Mouse (Mus musculus) lung, adult 2 months (tissue): Measurements from ENCODE around the gene B3gntl1. TPM values are rescaled to one million over a fixed set of nuclear protein-coding genes. Genes with fewer than 3 reads are reported as not detected.
"Not testable (repeated sequence)": the region's sequence is repeated elsewhere in the genome, so short reads cannot be mapped to it uniquely, and the experiment has no call there.

ENCODE experiments used
- DNase-seq: peaks from one replicate; pipeline ENCODE4 v3.0.0; 2022
- H3K4me1 ChIP-seq: fragments of 200-500 bp; 2 replicates; pipeline ENCODE4 v1.6.1; 2011; ENCODE audit warnings: low read length; ENCODE audit not compliant: control insufficient read depth, insufficient read depth
- H3K4me3 ChIP-seq: fragments of 200-500 bp; replicated peaks from 2 replicates; pipeline ENCODE3; 2011; ENCODE audit warnings: low read depth, mild to moderate bottlenecking, control low read depth, low read length; ENCODE audit errors: extremely low read depth
- CTCF ChIP-seq: fragments of 200-500 bp; IDR thresholded peaks from 2 replicates; pipeline ENCODE4 v1.5.1; 2011; ENCODE audit warnings: mild to moderate bottlenecking, low read length, control low read depth; ENCODE audit not compliant: insufficient read depth
- POLR2A ChIP-seq: fragments of 200-500 bp; IDR thresholded peaks from 2 replicates; pipeline ENCODE4 v1.6.1; 2011; ENCODE audit warnings: low read depth, mild to moderate bottlenecking, control low read depth, low read length, borderline replicate concordance; ENCODE audit errors: extremely low read depth
- WGBS: fragments of 180-500 bp; shearing (Covaris S2); methylation state at CpG from one replicate; pipeline ENCODE4 v1.1.7; 2018; 5-methylcytosine and 5-hydroxymethylcytosine counted together
- polyA plus RNA-seq: library from polyadenylated mRNA; depleted of rRNA; stranded (reverse); fragments of >200 nt; gene quantifications from 2 replicates; pipeline ENCODE4 v1.2.3, GENCODE M21; 2012

Gene B3gntl1
- polyA plus RNA-seq, 1 experiment = 8.0 TPM

DNA sequence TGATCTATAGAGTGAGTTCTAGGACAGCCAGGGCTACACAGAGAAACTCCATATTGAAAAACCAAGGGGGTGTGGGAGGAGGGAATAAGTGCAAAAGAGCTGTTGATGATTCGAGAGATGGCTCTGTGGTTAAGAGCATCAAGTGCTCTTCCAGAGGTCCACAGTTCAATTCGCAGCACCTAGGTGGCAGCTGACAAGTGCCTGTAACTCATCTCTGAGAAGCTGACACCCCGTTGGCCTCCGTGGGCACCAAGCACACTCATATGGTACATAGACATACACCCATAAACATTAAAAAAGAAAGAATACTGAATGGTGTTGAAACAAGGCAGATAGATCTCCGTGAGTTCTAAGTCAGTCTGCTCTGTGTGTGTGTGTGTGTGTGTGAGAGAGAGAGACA is 4.2 kb downstream of the B3gntl1 start:
- TF ChIP-seq POLR2A = no peak
- TF ChIP-seq CTCF = no peak
- 88% methylated on average over 5 of the region's 5 CpGs for WGBS
- no peak overlapping the region for H3K4me3 ChIP-seq
- 0 out of 2 replicates have a peak, but pooled peaks cover 2% of the 10 kb centered on the region for H3K4me1 ChIP-seq
- DNase-seq = no peak

DNA sequence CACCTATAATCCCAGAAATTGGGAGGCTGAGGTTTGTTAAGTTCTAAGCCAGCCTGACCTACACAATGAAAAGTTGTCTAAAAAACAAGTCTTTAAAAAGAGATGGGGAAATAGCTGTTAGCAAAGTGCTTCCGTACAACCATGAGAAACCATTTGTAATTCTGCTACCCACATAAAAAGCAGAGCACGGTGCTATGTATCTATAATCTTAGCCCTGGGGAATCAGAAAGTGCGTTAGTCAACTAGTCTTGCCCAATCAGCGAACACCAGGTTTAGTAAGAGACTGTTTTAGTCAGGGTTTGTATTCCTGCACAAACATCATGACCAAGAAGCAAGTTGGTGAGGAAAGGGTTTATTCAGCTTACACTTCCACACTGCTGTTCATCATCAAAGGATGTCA is 5.4 kb downstream of the B3gntl1 start:
- no peak for TF ChIP-seq CTCF
- no peak for TF ChIP-seq POLR2A
- Histone ChIP-seq H3K4me1 (no peaks in the 10 kb centered on the region), H3K4me3 (no peak overlapping the region)
- whole genome bisulfite sequencing = 92% methylated on average over 4 of the region's 4 CpGs
- no peak for DNase-seq

DNA sequence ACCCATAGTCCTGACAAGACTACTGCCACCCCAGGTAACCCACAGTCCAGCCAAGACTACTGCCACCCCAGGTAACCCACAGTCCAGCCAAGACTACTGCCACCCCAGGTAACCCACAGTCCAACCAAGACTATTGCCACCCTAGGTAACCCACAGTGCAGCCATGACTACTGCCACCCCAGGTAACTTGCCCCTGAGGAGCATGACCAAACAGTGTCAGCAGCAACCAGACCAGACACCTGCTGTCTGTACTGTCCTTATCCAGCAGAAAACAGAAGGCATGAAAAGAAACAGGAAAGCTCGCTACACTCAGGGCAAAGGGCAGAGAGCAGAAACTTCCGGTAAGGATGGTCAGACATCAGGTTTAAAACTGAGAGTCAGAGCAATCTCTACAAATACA is 11.8 kb downstream of the B3gntl1 start:
- no peak for TF ChIP-seq POLR2A
- TF ChIP-seq CTCF = no peak
- no peak overlapping the region for H3K4me3 ChIP-seq
- DNase-seq = no peak
- peaks cover 8% of the 10 kb centered on the region for H3K4me1 ChIP-seq
- 88% methylated on average over 2 of the region's 2 CpGs for WGBS

DNA sequence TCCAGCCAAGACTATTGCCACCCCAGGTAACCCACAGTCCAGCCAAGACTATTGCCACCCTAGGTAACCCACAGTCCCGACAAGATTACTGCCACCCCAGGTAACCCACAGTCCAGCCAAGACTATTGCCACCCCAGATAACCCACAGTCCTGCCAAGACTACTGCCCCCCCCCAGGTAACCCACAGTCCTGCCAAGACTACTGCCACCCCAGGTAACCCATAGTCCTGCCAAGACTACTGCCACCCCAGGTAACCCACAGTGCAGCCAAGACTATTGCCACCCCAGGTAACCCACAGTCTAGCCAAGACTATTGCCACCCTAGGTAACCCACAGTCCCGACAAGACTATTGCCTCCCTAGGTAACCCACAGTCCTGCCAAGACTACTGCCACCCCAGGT is 12.3 kb downstream of the B3gntl1 start:
- H3K4me3 ChIP-seq, H3K4me1 ChIP-seq, DNase-seq: not testable (repeated sequence)
- WGBS = 96% methylated on average over 2 of the region's 2 CpGs

DNA sequence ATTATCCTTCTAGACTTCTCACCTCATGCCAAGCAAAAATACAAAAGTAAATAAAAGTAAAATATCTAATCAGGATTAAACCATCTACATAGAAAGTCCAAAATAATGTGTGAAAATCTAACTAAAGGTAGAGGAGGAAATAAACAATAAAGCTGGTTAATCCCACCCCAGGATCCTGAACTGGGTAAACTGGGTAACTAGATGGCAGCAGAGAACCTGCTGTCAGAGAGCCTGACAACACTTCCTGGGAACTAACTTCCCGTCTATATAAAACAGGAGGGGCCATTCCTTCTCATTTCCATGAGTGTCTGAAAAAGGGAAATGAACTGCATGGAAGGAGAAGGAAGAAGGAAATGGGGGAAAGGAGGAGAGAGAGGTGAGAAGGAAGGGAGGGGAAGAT is 14.8 kb downstream of the B3gntl1 start:
- H3K4me3 ChIP-seq = no peak overlapping the region
- TF ChIP-seq CTCF (no peak), POLR2A (no peak)
- peaks cover 12% of the 10 kb centered on the region for H3K4me1 ChIP-seq
- 10% methylated on average over 1 of the region's 1 CpGs for WGBS
- DNase-seq = no peak

DNA sequence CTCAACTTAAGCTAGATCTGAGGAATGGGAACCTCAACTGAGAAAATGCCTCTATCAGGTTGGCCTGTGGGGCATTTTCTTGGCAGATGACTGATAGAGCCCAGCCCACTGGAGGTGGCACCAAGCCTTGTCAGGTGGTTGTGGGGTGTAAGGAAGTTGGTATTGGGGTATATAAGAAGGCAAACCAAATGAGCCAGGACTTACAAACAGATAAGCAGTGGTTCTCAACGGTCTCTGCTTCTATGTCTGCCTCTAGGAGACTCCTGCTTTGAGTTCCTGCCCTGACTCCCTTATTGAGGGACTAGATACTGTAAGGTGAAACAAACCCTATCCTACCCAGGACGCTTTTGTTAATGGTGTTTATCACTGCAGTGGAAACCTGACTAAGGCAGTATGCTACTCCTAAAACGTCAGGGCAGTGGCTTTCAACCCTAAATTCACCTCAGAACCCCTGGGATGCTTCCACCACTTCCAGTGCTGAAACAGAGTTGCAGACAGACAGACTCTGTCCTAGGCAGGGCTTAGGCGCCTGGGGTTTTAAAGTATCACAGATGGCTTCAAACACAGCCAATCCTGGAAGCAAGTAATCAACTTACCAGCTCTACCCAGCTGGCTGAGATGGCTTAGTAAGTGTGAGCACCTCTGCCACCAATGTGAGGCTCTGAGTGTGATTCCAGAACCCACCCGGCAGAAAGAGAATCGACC is 17.0 kb downstream of the B3gntl1 start:
- TF ChIP-seq POLR2A (no peak), CTCF (no peak)
- no peak for DNase-seq
- WGBS = 82% methylated on average over 6 of the region's 6 CpGs
- no peak overlapping the region for H3K4me3 ChIP-seq
- peaks cover 12% of the 10 kb centered on the region for H3K4me1 ChIP-seq

DNA sequence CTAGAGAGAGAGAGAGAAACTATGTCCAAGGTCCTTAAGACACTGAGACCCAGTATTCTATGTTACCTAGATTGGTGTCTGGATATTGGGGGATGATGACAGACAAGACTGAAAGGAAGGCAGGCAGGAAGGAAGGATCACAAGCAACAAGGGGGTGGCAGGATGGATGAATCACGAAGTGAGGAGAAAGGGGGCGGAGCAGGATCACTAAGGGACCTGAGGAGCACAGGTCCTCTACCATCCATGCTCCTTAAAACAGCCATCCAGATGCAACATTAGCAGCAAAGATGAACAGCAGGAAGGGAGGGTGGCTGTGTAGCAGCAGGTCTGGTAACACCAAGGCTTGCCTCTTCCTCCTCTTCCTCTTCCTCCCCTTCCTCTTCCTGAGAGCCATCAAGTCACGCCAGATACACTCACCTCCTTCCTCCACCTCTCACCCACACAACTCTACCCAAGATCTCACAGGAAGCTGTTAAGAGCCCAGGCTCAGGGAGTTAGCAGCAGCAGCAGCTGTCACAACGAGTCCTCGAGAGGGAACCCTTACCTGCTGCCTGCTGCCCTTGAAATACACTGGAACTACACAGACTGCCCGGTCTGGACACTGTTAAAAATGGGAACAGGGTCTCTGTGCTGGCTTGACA is 17.7 kb downstream of the B3gntl1 start:
- no peak for DNase-seq
- Histone ChIP-seq H3K4me3 (no peak overlapping the region), H3K4me1 (peaks cover 12% of the 10 kb centered on the region)
- WGBS = 45% methylated on average over 6 of the region's 6 CpGs
- TF ChIP-seq POLR2A (no peak), CTCF (no peak)

DNA sequence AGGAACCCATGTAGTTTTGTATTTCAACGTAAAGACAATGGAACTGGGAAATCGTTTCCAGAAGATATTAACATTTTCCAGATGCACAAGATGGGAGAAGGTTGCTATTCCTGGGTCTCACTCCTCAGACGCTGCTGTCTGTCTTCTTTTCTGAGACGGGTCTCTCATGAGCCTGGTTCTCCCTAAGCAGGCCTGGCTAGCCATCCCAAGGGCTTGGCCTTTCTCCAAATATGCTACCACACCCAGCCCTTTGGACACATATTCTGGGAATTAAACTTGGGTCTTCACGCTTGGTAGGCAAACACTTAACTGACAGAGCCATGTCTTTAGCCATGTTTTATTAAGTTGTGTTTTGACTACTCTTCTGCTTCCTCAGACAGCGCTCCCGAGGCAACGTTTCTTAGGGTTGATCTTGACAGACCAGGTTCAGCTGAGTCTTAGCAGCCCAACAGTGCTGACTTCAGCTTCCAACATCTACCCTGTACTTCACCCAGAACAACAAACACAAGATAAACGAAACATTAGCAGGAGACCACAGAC is 18.5 kb downstream of the B3gntl1 start:
- TF ChIP-seq CTCF (no peak), POLR2A (no peak)
- Histone ChIP-seq H3K4me1 (peaks cover 12% of the 10 kb centered on the region), H3K4me3 (no peak overlapping the region)
- no peak for DNase-seq
- 63% methylated on average over 9 of the region's 9 CpGs for WGBS

DNA sequence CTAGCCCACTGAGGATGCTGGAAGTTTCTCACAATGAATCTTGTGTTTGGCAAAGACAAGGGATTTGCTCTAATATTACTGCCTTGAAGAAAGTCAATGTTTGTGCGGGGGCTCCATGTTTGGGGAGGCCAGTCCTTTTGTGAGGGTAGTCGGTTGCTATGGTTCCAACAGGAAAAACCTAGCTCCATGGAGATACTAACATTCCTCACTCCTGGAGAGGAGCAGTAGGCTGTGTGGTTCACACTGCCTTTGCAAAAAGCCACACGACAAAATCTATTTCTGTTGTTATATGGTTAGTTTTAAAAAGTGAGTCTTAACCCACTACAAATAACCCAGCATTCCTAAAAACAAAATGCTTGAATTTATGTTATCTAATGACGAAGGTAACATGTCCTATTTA is 19.3 kb downstream of the B3gntl1 start:
- Histone ChIP-seq H3K4me1 (peaks cover 8% of the 10 kb centered on the region), H3K4me3 (no peak overlapping the region)
- 84% methylated on average over 4 of the region's 4 CpGs for WGBS
- no peak for DNase-seq
- TF ChIP-seq POLR2A = no peak
- TF ChIP-seq CTCF = no peak
